In the genomic region with DNA sequence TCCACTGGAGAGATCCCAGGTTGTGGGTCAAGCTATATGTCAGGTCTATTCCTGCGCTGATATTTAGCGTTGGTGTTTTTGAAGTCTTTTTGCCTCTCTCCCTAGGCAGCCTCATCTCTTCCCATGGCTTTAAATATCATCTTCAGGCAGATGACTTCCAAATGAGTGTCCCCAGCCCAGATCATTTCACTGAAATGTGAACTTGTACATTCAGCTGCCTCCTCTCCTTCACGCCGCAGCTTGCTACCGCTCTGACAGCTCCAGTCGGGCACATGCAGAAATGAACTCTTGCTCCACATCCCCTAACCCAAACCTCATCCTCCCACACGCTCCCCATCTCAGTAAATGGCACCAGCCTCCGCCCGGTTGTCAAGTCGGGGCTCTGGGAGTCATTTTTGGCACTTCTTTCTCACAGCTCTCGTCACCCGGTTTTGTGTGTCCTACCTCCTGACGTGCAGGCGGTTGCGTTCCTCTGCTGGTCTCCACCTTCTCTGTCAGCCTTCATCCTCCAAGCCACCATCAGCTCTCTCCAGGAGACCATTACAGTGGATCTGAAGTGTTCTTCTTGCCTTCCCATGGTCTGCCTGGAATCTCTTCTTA, we compare ENCODE assay signal across 32 mouse cellular contexts. TPM values are rescaled to one million over a fixed set of nuclear protein-coding genes. Genes with fewer than 3 reads are reported as not detected.
DNase-seq lines count a peak whose midpoint lies in the region; ATAC-seq and TF ChIP-seq lines count a peak whose summit lies in the region.
"Had no signal": no experiment of that assay in that cellular context is flagged by ENCODE, and none has a peak within 500 bp of the region (broad histone marks: within the 10 kb centered on the region; RNA-seq: fewer than 3 reads in every experiment).

No protein-coding gene starts in this region.

- no peak for ATAC-seq in forebrain, embryonic 11.5 days (replicated peaks; ENCODE audit: low FRiP score)
- no peak for ATAC-seq in forebrain, embryonic 15.5 days (replicated peaks)
- ATAC-seq in intestine, embryonic 14.5 days (replicated peaks; ENCODE audit: low FRiP score, low TSS enrichment, low read depth) = no peak
- ATAC-seq in intestine, postnatal 0 days = no peak
- no peak for ATAC-seq in neural tube, embryonic 15.5 days (ENCODE audit: low FRiP score)
- no peak for ATAC-seq in monocyte, adult 5-6 weeks (replicated peaks; ENCODE audit: insufficient number of reproducible peaks, low FRiP score, low TSS enrichment, poor library complexity, severe bottlenecking)
- ATAC-seq: CD4-positive, CD25-positive, alpha-beta regulatory T cell, adult 4 months; forebrain, embryonic 16.5 days had no signal

- 87% methylated on average over 15 of the region's 15 CpGs for whole genome bisulfite sequencing in forebrain, embryonic 11.5 days
- 90% methylated on average over 15 of the region's 15 CpGs for WGBS in forebrain, embryonic 15.5 days
- WGBS in intestine, embryonic 14.5 days = 79% methylated on average over 15 of the region's 15 CpGs
- 86% methylated on average over 15 of the region's 15 CpGs for WGBS in intestine, postnatal 0 days
- 89% methylated on average over 15 of the region's 15 CpGs for WGBS in neural tube, embryonic 15.5 days

- TF ChIP-seq CTCF in intestine, postnatal 0 days (IDR thresholded peaks at IDR 0.05; ENCODE audit: low read depth) = no peak

- no peaks in the 10 kb centered on the region for H3K36me3 ChIP-seq in forebrain, embryonic 11.5 days (ENCODE audit: control insufficient read depth, insufficient read depth, low read length)
- H3K36me3 ChIP-seq in forebrain, embryonic 15.5 days = no peaks in the 10 kb centered on the region
- H3K36me3 ChIP-seq in intestine, embryonic 14.5 days (ENCODE audit: control insufficient read depth, insufficient read depth, low read length) = no peaks in the 10 kb centered on the region
- no peaks in the 10 kb centered on the region for H3K36me3 ChIP-seq in intestine, postnatal 0 days (ENCODE audit: control insufficient read depth, insufficient read depth)
- H3K36me3 ChIP-seq in neural tube, embryonic 15.5 days = no peaks in the 10 kb centered on the region
- H3K36me3 ChIP-seq: embryonic facial prominence, embryonic 15.5 days; forebrain, embryonic 10.5 days; G1E; heart, embryonic 15.5 days; hindbrain, embryonic 10.5 days had no signal

- H3K4me3 ChIP-seq in forebrain, embryonic 11.5 days (ENCODE audit: low read depth, low read length) = no peak overlapping the region
- no peak overlapping the region for H3K4me3 ChIP-seq in forebrain, embryonic 15.5 days
- no peak overlapping the region for H3K4me3 ChIP-seq in intestine, embryonic 14.5 days (ENCODE audit: low read depth, low read length)
- no peak overlapping the region for H3K4me3 ChIP-seq in intestine, postnatal 0 days (ENCODE audit: low read depth, low read length)
- H3K4me3 ChIP-seq in neural tube, embryonic 15.5 days (replicated peaks) = no peak overlapping the region
- H3K4me3 ChIP-seq: embryonic facial prominence, embryonic 15.5 days; erythroblast, embryonic 14.5 days; forebrain, embryonic 10.5 days; gastrocnemius, adult 2 months; heart, embryonic 15.5 days; hindbrain, embryonic 10.5 days had no signal

- H3K27ac ChIP-seq in forebrain, embryonic 11.5 days (ENCODE audit: low read depth, low read length) = no peak overlapping the region
- no peak overlapping the region for H3K27ac ChIP-seq in forebrain, embryonic 15.5 days (replicated peaks)
- H3K27ac ChIP-seq in intestine, embryonic 14.5 days (ENCODE audit: low read depth) = no peak overlapping the region
- no peak overlapping the region for H3K27ac ChIP-seq in intestine, postnatal 0 days (ENCODE audit: low read depth, low read length)
- no peak overlapping the region for H3K27ac ChIP-seq in neural tube, embryonic 15.5 days (replicated peaks)
- H3K27ac ChIP-seq: embryonic facial prominence, embryonic 15.5 days; forebrain, embryonic 10.5 days; gastrocnemius, adult 2 months; heart, embryonic 15.5 days; hindbrain, embryonic 10.5 days; hindbrain, embryonic 14.5 days had no signal

- H3K4me1 ChIP-seq in forebrain, embryonic 11.5 days (replicated peaks; ENCODE audit: control insufficient read depth, insufficient read depth, low read length) = no peaks in the 10 kb centered on the region
- no peaks in the 10 kb centered on the region for H3K4me1 ChIP-seq in forebrain, embryonic 15.5 days
- H3K4me1 ChIP-seq in intestine, embryonic 14.5 days (replicated peaks; ENCODE audit: control insufficient read depth, insufficient read depth, low read length) = 0 out of 2 replicates have a peak, but pooled peaks cover 3% of the 10 kb centered on the region
- no peaks in the 10 kb centered on the region for H3K4me1 ChIP-seq in intestine, postnatal 0 days (replicated peaks; ENCODE audit: control insufficient read depth, insufficient read depth, low read length)
- no peaks in the 10 kb centered on the region for H3K4me1 ChIP-seq in neural tube, embryonic 15.5 days
- H3K4me1 ChIP-seq: embryonic facial prominence, embryonic 15.5 days; heart, embryonic 15.5 days; hindbrain, embryonic 10.5 days had no signal

- no peaks in the 10 kb centered on the region for H3K27me3 ChIP-seq in forebrain, embryonic 11.5 days (ENCODE audit: control insufficient read depth, insufficient read depth, low read length)
- no peaks in the 10 kb centered on the region for H3K27me3 ChIP-seq in forebrain, embryonic 15.5 days
- H3K27me3 ChIP-seq in intestine, embryonic 14.5 days (replicated peaks; ENCODE audit: control insufficient read depth, insufficient read depth, low read length) = no peaks in the 10 kb centered on the region
- no peaks in the 10 kb centered on the region for H3K27me3 ChIP-seq in intestine, postnatal 0 days (replicated peaks; ENCODE audit: control insufficient read depth, insufficient read depth, low read length)
- H3K27me3 ChIP-seq in neural tube, embryonic 15.5 days (replicated peaks) = no peaks in the 10 kb centered on the region
- H3K27me3 ChIP-seq: embryonic facial prominence, embryonic 15.5 days; heart, embryonic 15.5 days had no signal

- H3K9me3 ChIP-seq in forebrain, embryonic 11.5 days (ENCODE audit: control insufficient read depth, low read length) = no peaks in the 10 kb centered on the region
- H3K9me3 ChIP-seq in forebrain, embryonic 15.5 days = no peaks in the 10 kb centered on the region
- no peaks in the 10 kb centered on the region for H3K9me3 ChIP-seq in intestine, embryonic 14.5 days (ENCODE audit: control insufficient read depth, low read length)
- H3K9me3 ChIP-seq in intestine, postnatal 0 days (ENCODE audit: control insufficient read depth) = no peaks in the 10 kb centered on the region
- H3K9me3 ChIP-seq in neural tube, embryonic 15.5 days (replicated peaks) = no peaks in the 10 kb centered on the region
- H3K9me3 ChIP-seq: embryonic facial prominence, embryonic 15.5 days; forebrain, embryonic 10.5 days; G1E; heart, embryonic 15.5 days; hindbrain, embryonic 10.5 days had no signal

- H3K4me2 ChIP-seq in forebrain, embryonic 11.5 days (ENCODE audit: low read depth, low read length, severe bottlenecking) = no peak overlapping the region
- no peak overlapping the region for H3K4me2 ChIP-seq in forebrain, embryonic 15.5 days (replicated peaks)
- no peak overlapping the region for H3K4me2 ChIP-seq in intestine, embryonic 14.5 days (ENCODE audit: low read length)
- no peak overlapping the region for H3K4me2 ChIP-seq in intestine, postnatal 0 days (replicated peaks; ENCODE audit: low read depth)
- H3K4me2 ChIP-seq in neural tube, embryonic 15.5 days = no peak overlapping the region
- H3K4me2 ChIP-seq: embryonic facial prominence, embryonic 15.5 days; heart, embryonic 15.5 days; hindbrain, embryonic 14.5 days had no signal

- no peak overlapping the region for H3K9ac ChIP-seq in forebrain, embryonic 11.5 days (ENCODE audit: low read length)
- no peak overlapping the region for H3K9ac ChIP-seq in forebrain, embryonic 15.5 days (replicated peaks)
- no peak overlapping the region for H3K9ac ChIP-seq in intestine, embryonic 14.5 days (ENCODE audit: low read length)
- no peak overlapping the region for H3K9ac ChIP-seq in intestine, postnatal 0 days (ENCODE audit: low read depth, low read length)
- H3K9ac ChIP-seq in neural tube, embryonic 15.5 days (replicated peaks) = no peak overlapping the region
- H3K9ac ChIP-seq: embryonic facial prominence, embryonic 15.5 days; heart, embryonic 15.5 days; hindbrain, embryonic 14.5 days had no signal

- peak; percentile 37 for DNase-seq in forebrain, embryonic 11.5 days (ENCODE audit: low spot score)
- peak; percentile 44 for DNase-seq in intestine, embryonic 14.5 days (ENCODE audit: low spot score)
- DNase-seq in neural tube, embryonic 10.5 days (ENCODE audit: extremely low spot score, low spot score) = peak; percentile 11
- peak; percentile 47 for DNase-seq in brain, adult 2 months (ENCODE audit: low read depth, low spot score)
- DNase-seq: adrenal gland, adult 8-10 months; adrenal gland, postnatal 36 days; B cell, adult 2 months; cerebellum, adult 11 months; cerebellum, adult 8-10 months; cerebellum, postnatal 14 days; embryo, embryonic 11 days; gastrocnemius, adult 2 months; gastrocnemius, postnatal 25 days; heart, postnatal 14 days had no signal

RNA-seq across cellular contexts. Expression of a gene that starts 54.0 kb away (rescaled TPM):
- not detected in 2 replicates for polyA plus RNA-seq in forebrain, embryonic 11.5 days (2014; fragmentation: Nextera tagmentation; extraction: Ambion mirVana)
- not detected in 2 replicates for polyA plus RNA-seq in forebrain, embryonic 15.5 days (2015; fragmentation: Nextera tagmentation; extraction: Ambion mirVana)
- polyA plus RNA-seq in intestine, embryonic 14.5 days (2014; fragmentation: Nextera tagmentation; extraction: Ambion mirVana) = not detected in 2 replicates
- polyA plus RNA-seq in intestine, postnatal 0 days (2015; fragmentation: Nextera tagmentation; extraction: Ambion mirVana) = not detected in 2 replicates
- polyA plus RNA-seq in neural tube, embryonic 15.5 days (2015; fragmentation: Nextera tagmentation; extraction: Ambion mirVana) = not detected in 2 replicates
- total RNA-seq in monocyte, adult 5-6 weeks (2017) = not detected in 3 replicates
- total RNA-seq: adrenal gland, adult 8-10 months; adrenal gland, postnatal 36 days; common myeloid progenitor, adult 5-6 weeks; G1E; gastrocnemius, adult 2 months; gastrocnemius, postnatal 25 days; granulocyte monocyte progenitor cell, adult 5-6 weeks; heart, postnatal 14 days had no signal
- polyA plus RNA-seq: brain, embryonic 14.5 days; CD4-positive, CD25-positive, alpha-beta regulatory T cell, adult 4 months; embryonic facial prominence, embryonic 11.5 days; embryonic facial prominence, embryonic 15.5 days; erythroblast, embryonic 14.5 days; forebrain, embryonic 10.5 days; forebrain, embryonic 16.5 days; G1E; heart, embryonic 11.5 days; heart, embryonic 15.5 days; hindbrain, embryonic 10.5 days; hindbrain, embryonic 14.5 days had no signal
